Mouse (Mus musculus) hindbrain, embryonic 14.5 days (tissue): ENCODE results near the gene Ndufb6. TPM values are rescaled to one million over a fixed set of nuclear protein-coding genes. Genes with fewer than 3 reads are reported as not detected.

Source experiments
- ATAC-seq: fragments of 200-750 bp; cut with Nextera tagmentation; 2 replicates; pipeline ENCODE4 v1.8.0; 2017; ENCODE audit warnings: moderate number of reproducible peaks, mild to moderate bottlenecking, moderate TSS enrichment, moderate library complexity; ENCODE audit not compliant: low FRiP score
- DNase-seq: peaks from one replicate; pipeline ENCODE4 v3.0.0-alpha.2; 2015; ENCODE audit warnings: low spot score
- H3K27ac ChIP-seq: fragments of 300-500 bp; sonication (generic); 2 replicates; pipeline ENCODE4 v1.5.1; 2014; ENCODE audit warnings: mild to moderate bottlenecking, moderate library complexity
- H3K27me3 ChIP-seq: fragments of 300-500 bp; sonication (generic); 2 replicates; pipeline ENCODE4 v1.6.1; 2014; ENCODE audit warnings: mild to moderate bottlenecking, low read length, mixed read lengths; ENCODE audit not compliant: control insufficient read depth, insufficient read depth
- H3K36me3 ChIP-seq: fragments of 300-500 bp; sonication (generic); replicated peaks from 2 replicates; pipeline ENCODE4 v1.6.1; 2014; ENCODE audit not compliant: control insufficient read depth, insufficient read depth
- H3K4me1 ChIP-seq: fragments of 300-500 bp; sonication (generic); replicated peaks from 2 replicates; pipeline ENCODE4 v1.6.1; 2014; ENCODE audit warnings: antibody characterized with exemption, low read length, mixed read lengths; ENCODE audit not compliant: control insufficient read depth, insufficient read depth
- H3K4me2 ChIP-seq: fragments of 300-500 bp; sonication (generic); replicated peaks from 2 replicates; pipeline ENCODE4 v1.6.1; 2014; ENCODE audit warnings: mild to moderate bottlenecking, moderate library complexity
- H3K4me3 ChIP-seq: fragments of 300-500 bp; sonication (generic); replicated peaks from 2 replicates; pipeline ENCODE4 v1.5.1; 2014; ENCODE audit warnings: mild to moderate bottlenecking, low read length
- H3K9ac ChIP-seq: fragments of 300-500 bp; sonication (generic); 2 replicates; pipeline ENCODE4 v1.6.1; 2014
- H3K9me3 ChIP-seq: fragments of 300-500 bp; sonication (generic); 2 replicates; pipeline ENCODE4 v1.6.1; 2016; ENCODE audit warnings: low read length; ENCODE audit not compliant: control insufficient read depth
- WGBS: fragments of 180-500 bp; shearing (Covaris S2); extraction: QIAGEN DNeasy Blood & Tissue Kit; methylation state at CpG from one replicate; pipeline ENCODE4 v1.1.7; 2014; 5-methylcytosine and 5-hydroxymethylcytosine counted together
- polyA plus RNA-seq: library from polyadenylated mRNA; unstranded; fragments of >200 nt; fragmentation: Nextera tagmentation; extraction: Ambion mirVana; gene quantifications from 2 replicates; pipeline ENCODE4 v1.2.1, GENCODE M21; 2014

Ndufb6 gene
- 345 and 377 TPM in 2 replicates for polyA plus RNA-seq

- peaks cover 11% of the 10 kb centered on the region for H3K4me1 ChIP-seq
- ATAC-seq (peak; percentile 95), DNase-seq (peak; percentile 99)
- H3K27ac ChIP-seq, result peak within 1 kb of the TSS; percentile 48; the same call in 1 of the 2 replicates
- peaks cover 19% of the 10 kb centered on the region for H3K36me3 ChIP-seq
- H3K9ac ChIP-seq, result peak within 1 kb of the TSS; percentile 89
- peak within 1 kb of the TSS; percentile 83 for H3K4me3 ChIP-seq
- peak within 1 kb of the TSS; percentile 93 for H3K4me2 ChIP-seq
- no peaks in the 10 kb centered on the region for H3K27me3 ChIP-seq
- H3K9me3 ChIP-seq, result no peaks in the 10 kb centered on the region
- WGBS, result under 1% methylated on average over 36 of the region's 36 CpGs
These were observed at the start of gene Ndufb6 for GRCm38 (mm10) chr4:40279276-40279900. Ndufb6 (minus strand) TSS chr4:40279421.

- no peak for ATAC-seq
- Histone ChIP-seq H3K27ac (no peak overlapping the region), H3K4me3 (no peak overlapping the region), H3K9me3 (no peaks in the 10 kb centered on the region), H3K27me3 (no peaks in the 10 kb centered on the region), H3K4me1 (no peaks in the 10 kb centered on the region), H3K36me3 (no peaks in the 10 kb centered on the region), H3K9ac (no peak overlapping the region), H3K4me2 (no peak overlapping the region)
- WGBS, result 89% methylated on average over 3 of the region's 3 CpGs
- DNase-seq, result no peak
These were observed 47.9 kb upstream of the Ndufb6 start for GRCm38 (mm10) chr4:40327161-40327560.

- no peak overlapping the region for H3K4me3 ChIP-seq
- 92% methylated on average over 7 of the region's 7 CpGs for WGBS
- no peak overlapping the region for H3K4me2 ChIP-seq
- H3K9ac ChIP-seq, result no peak overlapping the region
- no peaks in the 10 kb centered on the region for H3K36me3 ChIP-seq
- no peaks in the 10 kb centered on the region for H3K9me3 ChIP-seq
- H3K27ac ChIP-seq, result no peak overlapping the region
- no peaks in the 10 kb centered on the region for H3K4me1 ChIP-seq
- ATAC-seq, result no peak
- no peaks in the 10 kb centered on the region for H3K27me3 ChIP-seq
- no peak for DNase-seq
These were observed 45.4 kb upstream of the Ndufb6 start for GRCm38 (mm10) chr4:40324620-40325019.

GRCm38 (mm10) chr4:40317404-40317803, 38.2 kb upstream of the Ndufb6 start:
- Histone ChIP-seq H3K4me1 (no peaks in the 10 kb centered on the region), H3K36me3 (no peaks in the 10 kb centered on the region), H3K27me3 (no peaks in the 10 kb centered on the region), H3K27ac (no peak overlapping the region), H3K9me3 (no peaks in the 10 kb centered on the region), H3K4me2 (no peak overlapping the region), H3K9ac (no peak overlapping the region), H3K4me3 (no peak overlapping the region)
- DNase-seq (no peak), ATAC-seq (no peak)
- WGBS, result 69% methylated on average over 3 of the region's 3 CpGs

GRCm38 (mm10) chr4:40313026-40313425, 33.8 kb upstream of the Ndufb6 start:
- DNase-seq, result no peak
- Histone ChIP-seq H3K9me3 (no peaks in the 10 kb centered on the region), H3K4me1 (0 out of 2 replicates have a peak, but pooled peaks cover 3% of the 10 kb centered on the region), H3K4me3 (no peak overlapping the region), H3K4me2 (no peak overlapping the region), H3K27me3 (no peaks in the 10 kb centered on the region), H3K9ac (no peak overlapping the region), H3K27ac (no peak overlapping the region), H3K36me3 (no peaks in the 10 kb centered on the region)
- 81% methylated on average over 6 of the region's 6 CpGs for WGBS
- no peak for ATAC-seq

- Histone ChIP-seq H3K4me1 (0 out of 2 replicates have a peak, but pooled peaks cover 3% of the 10 kb centered on the region), H3K9ac (no peak overlapping the region), H3K27me3 (no peaks in the 10 kb centered on the region), H3K9me3 (no peaks in the 10 kb centered on the region), H3K4me2 (no peak overlapping the region), H3K4me3 (no peak overlapping the region), H3K36me3 (no peaks in the 10 kb centered on the region), H3K27ac (no peak overlapping the region)
- WGBS, result 100% methylated on average over 1 of the region's 1 CpGs
- ATAC-seq (no peak), DNase-seq (no peak)
These were observed 33.0 kb upstream of the Ndufb6 start for GRCm38 (mm10) chr4:40312213-40312612.

- no peak overlapping the region for H3K4me3 ChIP-seq
- H3K4me1 ChIP-seq, result 0 out of 2 replicates have a peak, but pooled peaks cover 3% of the 10 kb centered on the region
- no peaks in the 10 kb centered on the region for H3K36me3 ChIP-seq
- 71% methylated on average over 11 of the region's 11 CpGs for WGBS
- ATAC-seq (no peak; the same call in 1 of the 2 replicates), DNase-seq (no peak)
- no peak overlapping the region for H3K4me2 ChIP-seq
- H3K9ac ChIP-seq, result no peak overlapping the region
- no peaks in the 10 kb centered on the region for H3K27me3 ChIP-seq
- no peaks in the 10 kb centered on the region for H3K9me3 ChIP-seq
- H3K27ac ChIP-seq, result no peak overlapping the region
These were observed 31.7 kb upstream of the Ndufb6 start for GRCm38 (mm10) chr4:40310796-40311383.

- H3K27ac ChIP-seq, result no peak overlapping the region
- H3K9ac ChIP-seq, result no peak overlapping the region
- H3K9me3 ChIP-seq, result no peaks in the 10 kb centered on the region
- no peak for ATAC-seq
- no peak overlapping the region for H3K4me2 ChIP-seq
- H3K4me1 ChIP-seq, result 0 out of 2 replicates have a peak, but pooled peaks cover 3% of the 10 kb centered on the region
- no peak overlapping the region for H3K4me3 ChIP-seq
- no peaks in the 10 kb centered on the region for H3K27me3 ChIP-seq
- no peaks in the 10 kb centered on the region for H3K36me3 ChIP-seq
- no peak for DNase-seq
These were observed 30.5 kb upstream of the Ndufb6 start for GRCm38 (mm10) chr4:40309682-40310081.

GRCm38 (mm10) chr4:40302445-40303125, 23.4 kb upstream of the Ndufb6 start:
- WGBS, result 88% methylated on average over 10 of the region's 10 CpGs
- Histone ChIP-seq H3K36me3 (no peaks in the 10 kb centered on the region), H3K27me3 (no peaks in the 10 kb centered on the region), H3K4me2 (no peak overlapping the region), H3K4me1 (no peaks in the 10 kb centered on the region), H3K4me3 (no peak overlapping the region), H3K27ac (no peak overlapping the region), H3K9ac (no peak overlapping the region), H3K9me3 (no peaks in the 10 kb centered on the region)
- DNase-seq, result no peak
- no peak for ATAC-seq
